Mouse (Mus musculus) layer of hippocampus, adult 8-10 months (tissue): ENCODE results near the gene Reep6. TPM values are rescaled to one million over a fixed set of nuclear protein-coding genes. Genes with fewer than 3 reads are reported as not detected.
A peak's percentile ranks its signal among the peaks of the same experiment; 100 is the strongest.
"Not testable (repeated sequence)": the region's sequence is repeated elsewhere in the genome, so short reads cannot be mapped to it uniquely, and the experiment has no call there.

Experiments
- DNase-seq, 2 experiments: peaks; one replicate each; pipeline ENCODE4 v3.0.0; 2022; ENCODE audit warnings: low spot score in 2 of 2
- total RNA-seq, 4 experiments: library from RNA; stranded (reverse); gene quantifications; 2 replicates each; pipeline ENCODE4 v1.2.4; 2022

Gene Reep6
- total RNA-seq, 4 experiments from 2014 or later: 9.2 to 12.3 (median 10.2) TPM

DNA sequence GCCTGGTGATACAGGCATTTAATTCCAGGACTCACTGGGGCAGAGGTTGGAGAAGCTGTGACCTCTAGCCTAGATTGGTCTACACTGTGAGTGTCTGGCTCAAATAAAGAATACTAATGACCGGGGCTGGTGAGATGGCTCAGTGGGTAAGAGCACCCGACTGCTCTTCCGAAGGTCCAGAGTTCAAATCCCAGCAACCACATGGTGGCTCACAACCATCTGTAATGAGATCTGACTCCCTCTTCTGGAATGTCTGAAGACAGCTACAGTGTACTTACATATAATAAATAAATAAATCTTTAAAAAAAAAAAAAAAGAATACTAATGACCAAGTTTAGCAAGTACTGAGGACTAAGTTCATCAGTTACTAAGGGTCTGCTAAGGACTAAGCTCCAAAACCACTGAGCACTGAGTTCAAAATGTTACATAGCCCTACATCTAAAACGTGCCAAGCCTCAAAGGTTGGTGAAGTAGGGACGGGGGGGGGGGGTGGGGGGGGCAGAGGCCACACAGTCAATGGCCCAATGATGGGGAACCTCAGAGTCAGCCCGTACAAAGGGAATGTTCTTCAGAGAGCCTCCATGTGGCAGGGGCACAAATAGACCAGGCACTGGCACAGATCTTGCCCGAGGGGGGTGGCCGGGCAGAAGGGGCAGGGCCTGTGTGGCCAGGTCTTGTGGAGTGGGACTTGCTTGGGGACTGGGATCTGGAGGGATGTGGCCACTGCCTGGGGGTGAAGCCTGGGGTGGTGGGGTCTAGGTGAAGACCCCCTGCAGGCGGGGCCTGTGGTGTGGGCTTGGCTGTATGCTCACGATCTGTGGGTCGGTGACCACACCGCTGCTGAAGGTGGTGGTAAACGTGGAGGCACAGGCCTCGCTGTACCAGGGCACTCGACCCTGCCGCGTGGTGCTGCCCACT is 5.4 kb upstream of the Reep6 start:
- no peak for DNase-seq

DNA sequence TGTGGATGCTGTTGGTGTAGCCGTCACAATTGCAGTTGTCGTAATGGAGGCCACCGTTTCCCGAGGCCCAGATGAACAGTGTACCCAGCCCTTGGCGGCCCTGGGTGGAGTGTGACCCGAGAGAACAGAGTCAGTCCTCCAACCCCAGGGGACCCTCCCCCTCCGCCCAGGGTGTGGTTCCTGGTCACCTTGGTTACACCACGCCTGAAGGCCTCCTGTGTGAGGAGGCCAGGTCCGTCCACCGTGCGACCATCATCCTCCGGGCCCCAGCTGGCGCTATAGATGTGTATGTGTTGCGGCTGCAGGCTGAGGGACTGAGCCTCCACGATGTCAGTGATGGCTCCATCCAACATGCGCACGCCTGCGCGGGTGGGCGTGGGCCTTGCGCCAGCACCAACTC is 4.7 kb upstream of the Reep6 start:
- peak in 1 of 2 experiments; percentile 20 for DNase-seq

DNA sequence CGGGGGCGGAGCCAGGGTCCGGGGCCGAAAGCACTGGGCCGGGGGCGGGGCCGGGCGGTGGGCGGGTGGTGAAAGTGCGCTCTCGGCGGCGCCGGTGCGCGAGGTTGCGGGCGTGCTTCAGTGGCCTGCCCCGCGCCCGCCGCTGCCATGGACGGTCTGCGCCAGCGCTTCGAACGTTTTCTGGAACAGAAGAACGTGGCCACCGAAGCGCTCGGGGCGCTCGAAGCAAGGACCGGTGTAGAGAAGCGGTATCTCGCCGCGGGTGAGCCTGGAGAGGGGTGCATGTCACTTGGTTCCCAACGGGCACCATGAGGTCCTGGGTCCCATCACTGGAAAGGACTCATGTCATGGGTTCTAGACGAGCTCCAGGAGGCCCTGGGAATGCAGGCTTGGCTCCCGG is 331 bp downstream of the Reep6 start:
- no peak for DNase-seq

DNA sequence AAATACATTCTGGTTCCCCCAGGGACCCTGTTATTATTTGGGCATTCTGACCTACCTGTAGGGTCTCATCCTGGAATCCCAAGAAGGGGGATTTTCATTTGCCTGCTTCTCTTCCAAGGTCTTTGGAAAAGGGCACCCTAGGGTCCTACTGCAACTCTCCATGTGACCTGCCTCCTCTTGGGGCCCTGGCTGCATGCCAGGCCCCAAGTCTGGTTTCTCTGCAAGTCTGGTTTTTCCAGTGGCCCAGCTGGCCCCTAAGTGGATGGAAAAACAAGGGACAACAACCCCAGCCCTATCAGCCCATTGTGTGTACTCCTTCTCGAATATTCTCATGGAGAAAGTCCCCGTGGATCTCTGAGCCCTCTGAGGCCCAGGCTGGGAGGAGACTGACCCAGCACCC is 1.1 kb downstream of the Reep6 start:
- DNase-seq: no peak

DNA sequence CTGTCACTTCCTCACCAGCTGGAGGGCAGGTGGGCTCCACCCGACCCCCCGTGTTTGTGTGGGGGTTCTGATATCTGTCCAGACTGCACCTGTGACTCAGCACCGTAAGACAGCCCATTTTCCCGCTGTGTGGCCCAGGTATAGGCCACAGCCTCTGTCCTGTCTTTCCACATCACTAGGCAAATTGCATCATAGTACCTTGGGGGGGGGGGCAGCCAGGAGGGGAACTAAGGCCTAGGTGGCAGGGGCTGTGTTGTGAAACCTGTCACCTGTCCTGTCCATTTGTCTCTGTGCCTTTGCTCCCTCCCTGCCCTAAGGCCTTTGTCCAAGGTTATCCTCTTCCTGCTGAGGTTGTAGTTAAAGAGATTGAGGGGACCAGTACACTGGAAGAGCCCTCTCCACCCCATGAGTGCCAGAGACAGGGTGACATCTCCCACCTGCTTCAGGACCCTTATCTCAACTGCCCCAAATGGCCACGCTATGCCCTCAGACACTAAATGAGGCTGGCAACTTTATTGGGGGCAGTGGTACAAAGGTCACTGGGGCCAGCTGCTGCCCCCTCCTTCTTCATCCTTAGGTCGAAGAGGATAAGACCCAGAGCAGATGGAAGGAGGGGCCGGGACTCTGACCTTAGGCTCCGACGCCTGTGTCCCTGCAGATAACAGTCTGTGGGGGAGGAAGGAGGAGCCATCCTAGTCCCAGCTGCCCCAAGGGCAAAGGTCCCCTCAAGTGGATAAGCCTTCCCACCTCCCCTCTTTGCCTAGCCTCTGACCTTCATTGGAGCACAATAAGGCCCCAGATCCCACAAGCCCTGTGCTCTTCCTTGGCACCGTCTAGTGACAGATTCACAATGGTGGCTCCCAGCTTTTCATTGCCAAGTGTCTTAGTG is 2.1 kb downstream of the Reep6 start:
- no peak for DNase-seq

DNA sequence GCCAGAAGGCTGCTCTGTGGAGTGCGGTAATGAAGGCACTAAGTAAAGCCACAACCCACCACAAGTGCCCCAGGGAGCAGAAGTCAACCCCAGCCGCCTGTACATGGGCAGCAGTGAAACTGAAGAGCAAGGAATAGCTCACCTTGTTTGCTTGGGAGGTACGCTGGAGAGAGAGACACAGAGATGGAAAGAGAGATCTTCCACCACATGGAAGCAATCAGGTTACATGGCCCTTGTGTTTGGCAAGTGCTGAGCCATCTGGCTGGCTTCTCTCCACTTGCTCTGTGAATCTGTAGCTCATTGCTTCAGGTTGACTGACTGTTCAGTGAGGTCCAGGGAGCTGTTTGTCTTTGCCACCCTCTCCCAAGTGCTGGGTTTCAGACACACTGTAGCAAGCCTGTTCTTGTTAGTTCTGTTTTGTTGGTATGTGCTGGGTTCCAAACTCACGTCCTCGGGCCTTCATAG is 2.8 kb downstream of the Reep6 start:
- no peak for DNase-seq

DNA sequence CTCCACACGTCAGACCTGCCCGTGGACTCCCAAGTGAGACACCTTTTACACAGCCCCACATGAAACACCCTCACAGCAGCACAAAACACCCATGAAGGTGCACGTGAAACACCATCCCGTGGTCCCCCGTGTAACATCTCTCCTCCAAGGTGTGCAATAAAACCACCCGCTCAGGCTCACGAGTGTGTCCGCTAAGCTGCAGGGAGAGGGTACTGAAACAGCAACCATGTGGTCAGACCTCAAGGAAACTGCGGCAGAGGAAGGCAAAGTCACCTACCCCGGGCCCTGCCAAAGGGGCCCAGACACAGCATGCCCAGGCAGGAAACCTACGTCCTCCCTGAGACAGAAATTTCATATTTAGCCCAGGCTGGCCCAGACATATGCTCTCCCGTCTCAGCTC is 6.5 kb downstream of the Reep6 start:
- no peak for DNase-seq

DNA sequence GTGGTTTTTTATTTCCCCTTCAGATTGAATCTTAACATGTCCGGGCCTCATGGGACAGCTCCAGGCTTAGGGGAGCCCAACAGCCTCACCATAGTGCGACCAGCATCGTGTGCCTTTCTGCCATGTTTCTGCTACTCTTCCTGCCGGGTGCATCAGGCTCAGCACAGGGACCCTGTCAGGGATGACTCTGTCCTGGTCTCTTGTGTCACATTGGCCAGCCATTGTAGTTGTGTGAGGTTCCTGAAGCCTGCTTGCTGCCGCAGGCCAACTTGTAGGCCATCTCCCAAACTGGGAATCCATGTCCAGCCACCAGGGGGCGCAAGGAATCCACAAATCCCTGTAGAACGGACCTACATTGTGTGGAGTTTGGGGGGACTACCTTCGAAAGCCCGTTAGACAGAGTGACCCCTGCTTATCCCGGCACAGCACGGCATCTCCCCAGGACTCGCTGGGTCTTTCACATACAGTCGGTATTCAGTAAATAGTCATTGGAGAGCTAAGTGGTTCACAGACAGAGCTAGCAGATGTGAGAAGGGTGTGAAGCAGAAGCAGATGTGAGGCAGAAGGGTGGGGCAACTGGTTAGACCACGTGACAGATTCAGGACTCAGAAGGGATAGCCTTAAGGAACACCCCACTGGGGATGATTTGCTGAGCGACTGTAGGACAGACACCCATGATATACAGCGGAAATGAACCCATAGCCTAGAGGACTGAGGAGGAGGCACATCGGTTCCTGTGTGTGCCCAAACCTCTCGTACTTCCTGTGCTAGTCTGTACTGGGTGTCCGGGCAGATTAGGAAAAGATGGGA is 10.4 kb downstream of the Reep6 start:
- DNase-seq: peak in 1 of 2 experiments; percentile 88

DNA sequence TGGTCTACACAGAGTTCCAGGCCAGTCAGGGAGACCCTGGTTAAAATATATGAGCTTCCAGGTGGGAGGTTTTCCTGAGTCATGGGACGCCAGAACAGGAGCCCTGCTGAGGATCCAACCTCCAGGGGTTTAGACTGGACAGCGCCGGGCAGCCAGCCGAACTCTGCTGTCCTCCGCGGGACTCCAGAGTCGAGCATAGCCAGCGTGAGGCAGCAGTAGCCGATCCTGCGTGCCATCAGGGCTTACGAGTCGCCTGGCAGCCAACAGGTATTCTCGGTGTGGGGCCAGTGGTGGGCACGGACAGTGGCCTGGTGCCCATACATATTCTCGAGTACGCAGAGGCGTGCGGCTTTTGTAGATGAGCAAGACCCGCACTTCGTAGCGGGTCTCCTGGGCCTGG is 11.3 kb downstream of the Reep6 start:
- DNase-seq: no peak

DNA sequence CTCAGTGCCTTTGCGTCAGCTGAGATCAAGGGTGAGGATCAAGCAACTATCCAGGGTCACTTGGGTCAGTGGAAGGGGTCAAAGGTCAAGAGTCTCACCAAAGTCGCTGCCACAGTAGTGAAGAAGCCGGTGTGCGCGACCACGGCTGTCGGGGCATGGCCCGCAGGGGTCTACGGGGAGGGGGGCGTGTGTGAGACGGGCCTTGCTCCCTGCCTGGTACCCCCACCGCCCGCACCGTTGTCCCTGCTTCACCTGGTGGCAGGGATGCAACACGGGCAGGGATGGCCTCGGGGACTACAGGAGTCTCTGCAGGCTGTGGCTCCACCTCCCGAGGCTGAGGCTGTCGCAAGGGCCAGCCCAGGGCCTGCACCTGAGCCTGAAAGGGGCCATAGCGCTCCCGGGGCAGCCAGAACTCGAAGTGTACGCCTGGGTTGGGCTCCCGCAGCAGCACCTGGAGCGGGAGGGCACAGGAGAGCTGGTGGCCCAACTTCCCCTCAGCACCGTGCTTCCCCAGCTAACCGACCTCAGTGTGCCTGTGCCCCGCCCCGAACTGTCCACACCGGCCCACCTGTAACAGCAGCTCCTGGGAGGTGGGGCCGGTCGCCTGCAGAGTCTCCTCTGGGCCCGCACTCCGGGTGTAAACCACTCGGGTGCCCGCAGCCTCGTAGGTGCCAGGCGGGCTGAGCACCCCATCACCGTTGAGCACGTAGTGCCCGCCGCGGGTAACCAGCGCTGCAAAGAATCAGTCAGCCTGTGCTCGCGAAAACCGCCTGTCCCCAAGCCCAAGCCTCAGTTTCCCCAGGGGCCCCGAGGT is 11.9 kb downstream of the Reep6 start:
- no peak for DNase-seq

DNA sequence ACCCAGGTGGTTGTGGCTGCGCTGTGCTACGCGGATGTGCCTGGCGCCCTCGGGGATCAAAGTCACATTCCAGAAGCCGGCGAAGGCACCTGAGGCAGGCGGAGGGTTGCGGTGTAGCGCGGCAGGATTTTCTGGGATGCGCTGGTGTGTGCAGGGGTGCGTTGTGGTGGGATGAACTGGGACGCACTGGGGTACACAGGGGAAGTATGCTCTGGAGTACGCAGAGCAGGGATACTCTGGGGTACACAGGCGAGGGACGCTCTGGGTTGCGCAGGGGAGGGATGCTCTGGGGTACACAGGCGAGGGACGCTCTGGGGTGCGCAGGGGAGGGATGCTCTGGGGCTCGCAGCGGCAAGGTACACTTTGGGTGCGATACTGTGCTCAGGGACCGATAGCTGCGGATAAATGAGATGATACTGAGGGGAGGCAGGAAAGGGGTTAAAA is 12.6 kb downstream of the Reep6 start:
- no peak for DNase-seq

DNA sequence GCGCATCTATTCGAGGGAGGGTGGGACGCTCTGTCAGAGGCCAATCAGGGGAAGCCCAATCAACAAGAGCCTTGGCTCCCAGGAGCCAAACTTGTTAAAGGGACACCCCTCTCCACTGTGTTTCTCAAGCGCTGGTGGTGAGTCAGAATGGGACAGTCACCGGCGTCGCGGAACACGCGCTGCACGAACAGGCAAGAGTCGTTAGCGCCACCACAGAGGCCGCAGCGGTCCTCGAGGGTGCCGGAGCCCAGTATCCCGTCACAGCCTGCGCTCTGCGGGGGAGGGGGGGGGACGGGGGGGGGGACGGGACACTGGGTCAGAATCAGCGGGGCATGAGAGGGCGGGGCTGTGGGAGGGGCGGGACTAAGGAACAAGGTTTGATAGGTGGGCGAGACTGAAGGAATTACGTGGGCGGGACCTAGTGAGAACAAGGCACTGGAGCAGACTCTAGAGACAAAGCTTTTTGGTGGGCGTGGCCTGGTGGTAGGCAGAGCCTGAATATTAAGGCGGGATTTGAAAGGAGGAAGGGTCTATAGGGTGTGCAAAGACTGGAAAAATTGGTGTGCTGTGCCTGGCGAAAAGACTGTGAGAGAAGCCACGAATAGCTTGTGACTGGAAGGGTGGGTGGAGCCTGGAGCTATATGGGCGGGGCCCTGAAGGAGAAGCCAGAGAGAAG is 13.1 kb downstream of the Reep6 start:
- DNase-seq: no peak

DNA sequence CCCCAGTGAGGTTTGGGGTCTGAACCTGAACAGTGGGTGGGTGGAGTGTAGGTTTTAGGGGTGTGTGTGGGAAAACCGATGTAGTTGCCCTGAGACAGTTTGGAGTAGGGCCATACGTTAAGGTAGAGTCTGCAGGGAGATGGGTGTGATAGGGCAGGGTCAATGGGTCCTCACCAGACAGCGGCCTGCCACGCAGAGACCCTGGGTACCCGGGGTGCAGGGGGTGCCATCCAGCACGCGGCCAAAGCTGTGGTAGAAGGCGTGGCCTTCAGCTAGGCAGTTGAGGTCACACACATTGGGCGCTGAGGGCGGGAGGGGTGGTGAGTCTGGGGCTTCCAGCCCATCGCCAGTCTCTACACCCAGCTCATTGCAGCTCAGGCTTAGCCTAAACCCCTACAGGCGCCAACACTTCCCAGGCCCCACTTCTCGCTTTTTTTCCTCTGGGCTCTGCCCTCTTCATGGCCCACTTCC is 13.7 kb downstream of the Reep6 start:
- no peak for DNase-seq

DNA sequence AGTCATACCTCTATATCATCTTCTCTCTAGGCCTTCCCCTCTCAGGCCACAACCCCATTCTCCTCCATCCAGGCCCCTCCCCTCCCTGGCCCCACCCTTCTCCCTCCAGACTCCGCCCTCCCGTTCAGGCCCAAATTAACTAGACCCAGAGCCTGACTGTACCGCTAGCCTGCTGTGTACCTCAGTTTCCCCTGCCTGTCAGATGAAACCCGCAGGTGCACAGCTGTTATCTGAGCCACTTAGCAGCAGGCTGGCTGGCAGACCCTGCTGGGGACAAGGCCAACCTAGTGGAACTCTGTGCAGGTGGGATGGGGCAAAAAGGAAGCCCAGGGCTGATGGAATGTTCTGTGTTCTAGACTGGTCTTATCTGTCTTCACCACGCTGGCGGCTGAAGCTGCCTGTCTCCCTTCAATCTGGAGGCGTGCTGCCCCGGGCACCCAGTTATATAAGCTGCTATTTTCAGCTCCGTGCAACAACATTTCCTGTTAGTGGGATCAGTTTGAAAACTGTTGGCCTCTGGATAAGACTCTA is 14.4 kb downstream of the Reep6 start:
- no peak for DNase-seq

DNA sequence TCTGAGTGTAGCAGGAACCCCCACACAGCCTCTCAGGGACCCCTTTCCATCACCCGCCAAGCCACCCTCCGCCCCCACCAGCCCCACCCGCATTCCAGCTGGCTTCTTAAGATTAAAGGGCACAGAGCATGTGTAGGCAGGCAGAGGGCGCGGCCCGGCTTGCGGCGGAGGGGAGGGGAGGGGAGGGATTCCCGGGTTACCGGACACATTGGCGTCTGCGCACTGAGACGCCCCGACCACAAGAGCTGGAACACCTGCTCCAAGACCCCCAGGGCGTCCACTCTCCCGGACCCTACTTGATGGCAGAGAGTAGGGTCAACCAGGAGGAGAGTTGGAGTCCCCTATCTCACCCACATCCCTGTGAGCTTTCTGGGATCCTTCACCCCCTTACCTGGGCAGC is 15.4 kb downstream of the Reep6 start:
- DNase-seq: no peak

DNA sequence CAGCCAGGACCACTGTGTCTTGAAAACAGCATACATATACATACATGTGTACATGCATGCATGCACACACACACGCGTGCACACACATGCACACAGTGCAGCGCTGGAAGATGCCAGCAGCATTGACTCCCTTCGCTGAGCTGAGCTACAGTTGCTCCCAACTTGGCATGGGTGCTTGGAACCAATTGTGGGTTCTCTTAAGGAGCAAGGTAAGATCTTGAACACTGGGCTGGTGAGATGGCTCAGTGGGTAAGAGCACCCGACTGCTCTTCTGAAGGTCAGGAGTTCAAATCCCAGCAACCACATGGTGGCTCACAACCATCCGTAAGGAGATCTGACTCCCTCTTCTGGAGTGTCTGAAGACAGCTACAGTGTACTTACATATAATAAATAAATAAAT is 16.2 kb downstream of the Reep6 start:
- DNase-seq: not testable (repeated sequence)

DNA sequence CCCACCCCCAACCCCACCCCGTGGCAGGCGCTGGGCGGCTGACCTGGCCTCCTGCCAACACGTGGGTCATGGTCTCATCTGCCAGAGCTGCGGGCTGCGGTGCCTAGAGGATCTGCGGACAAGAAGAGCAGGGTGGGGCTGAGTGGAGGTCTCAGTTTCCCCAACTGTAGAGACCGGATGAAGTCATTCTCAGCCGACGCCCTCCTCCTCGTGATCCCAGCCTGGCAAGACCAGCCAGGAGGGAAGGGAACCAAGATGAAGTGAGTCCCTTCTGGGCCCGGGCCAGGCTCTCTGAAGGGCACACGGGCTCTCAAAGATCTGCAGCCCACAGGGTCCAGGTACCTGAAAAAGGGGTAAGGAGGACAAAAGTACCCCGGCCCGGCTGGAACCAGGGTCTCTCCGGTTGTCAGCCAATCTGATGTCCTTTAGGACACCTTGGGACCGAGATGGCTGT is 17.8 kb downstream of the Reep6 start:
- no peak for DNase-seq

DNA sequence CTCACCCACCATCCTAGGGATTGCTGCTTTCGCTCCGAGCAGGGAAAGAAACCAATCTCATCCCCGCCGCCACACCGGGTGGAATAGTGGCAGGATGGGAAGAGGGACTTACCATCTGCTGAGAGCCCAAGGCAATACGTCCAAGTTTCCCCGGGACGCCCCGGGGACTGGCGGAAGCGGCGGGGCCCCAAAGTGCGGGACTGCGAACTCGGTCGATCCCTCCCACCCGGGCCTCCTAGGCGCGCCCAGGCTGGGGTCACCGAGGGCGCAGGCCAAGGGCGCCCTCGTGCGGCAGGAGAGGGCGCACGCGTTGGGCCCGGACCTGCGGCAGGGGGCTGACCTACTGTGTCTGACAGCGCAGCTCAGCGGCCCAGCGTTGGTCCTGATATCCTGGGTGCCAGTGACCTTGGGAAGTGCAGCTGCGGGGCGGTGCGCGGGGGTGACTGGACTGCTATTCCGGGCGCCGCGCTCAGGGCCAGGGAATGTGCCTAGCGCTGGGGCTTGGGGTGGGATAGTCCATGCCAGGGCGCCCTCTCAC is 18.6 kb downstream of the Reep6 start, which contains the start of gene Adamtsl5:
Adamtsl5 (minus strand) TSS at position 169 of the 538 bp plus-strand sequence.
- DNase-seq: no peak

DNA sequence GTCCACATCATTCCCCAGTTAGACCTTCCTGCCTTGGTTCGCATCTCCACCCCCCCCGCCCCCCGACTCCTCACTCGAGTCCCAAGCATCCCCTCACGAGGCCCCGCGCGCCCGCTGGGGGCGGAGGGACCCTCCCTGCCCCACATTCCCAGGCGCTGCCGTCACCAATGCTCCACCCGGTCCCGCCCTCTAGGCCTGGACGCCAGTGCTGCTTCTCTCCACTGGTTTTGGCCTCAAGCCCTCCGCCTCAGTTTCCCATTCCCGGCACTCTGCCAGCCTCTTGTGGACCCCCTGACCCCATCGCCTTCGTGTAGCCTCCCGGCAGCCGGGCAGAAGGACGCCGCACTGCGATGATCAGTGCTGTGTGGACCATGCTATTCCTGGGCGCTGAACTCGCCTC is 19.2 kb downstream of the Reep6 start:
- no peak for DNase-seq
